Mouse (Mus musculus) spleen, adult 18-20 months (tissue): Measurements from ENCODE around the gene Wdr90.

ENCODE experiments used
- DNase-seq, 2 experiments: peaks; one replicate each; pipeline ENCODE4 v3.0.0; 2022; ENCODE audit warnings: mixed read lengths in 2 of 2

Gene Wdr90

GRCm38 (mm10) chr17:25860832-25861703, at the start of gene Wdr90:
Wdr90 (minus strand) TSS chr17:25861501.
- peak; percentile 80 to 83 for DNase-seq

GRCm38 (mm10) chr17:25907640-25908039, 46.3 kb upstream of the Wdr90 start:
- no peak for DNase-seq

GRCm38 (mm10) chr17:25903061-25903460, 41.8 kb upstream of the Wdr90 start:
- DNase-seq, result peak in 1 of 2 experiments; percentile 33

GRCm38 (mm10) chr17:25900193-25900592, 38.9 kb upstream of the Wdr90 start:
- DNase-seq, result no peak

GRCm38 (mm10) chr17:25895891-25896290, 34.6 kb upstream of the Wdr90 start:
- no peak for DNase-seq

GRCm38 (mm10) chr17:25895415-25895814, 34.1 kb upstream of the Wdr90 start:
- no peak for DNase-seq

GRCm38 (mm10) chr17:25893975-25894617, 32.8 kb upstream of the Wdr90 start:
- DNase-seq, result peak; percentile 51 to 66

- no peak for DNase-seq
Observed at GRCm38 (mm10) chr17:25888837-25889236, 27.5 kb upstream of the Wdr90 start.

GRCm38 (mm10) chr17:25887467-25887866, 26.2 kb upstream of the Wdr90 start:
- DNase-seq, result no peak

GRCm38 (mm10) chr17:25886806-25887205, 25.5 kb upstream of the Wdr90 start:
- no peak for DNase-seq

- no peak for DNase-seq
Observed at GRCm38 (mm10) chr17:25885636-25886035, 24.3 kb upstream of the Wdr90 start.

GRCm38 (mm10) chr17:25883824-25884223, 22.5 kb upstream of the Wdr90 start:
- no peak for DNase-seq

GRCm38 (mm10) chr17:25883268-25883667, 22.0 kb upstream of the Wdr90 start:
- no peak for DNase-seq

GRCm38 (mm10) chr17:25882306-25882705, 21.0 kb upstream of the Wdr90 start:
- no peak for DNase-seq

- no peak for DNase-seq
Observed at GRCm38 (mm10) chr17:25881691-25882090, 20.4 kb upstream of the Wdr90 start.

GRCm38 (mm10) chr17:25880913-25881641, 19.8 kb upstream of the Wdr90 start:
- DNase-seq, result no peak

- no peak for DNase-seq
Observed at GRCm38 (mm10) chr17:25880196-25880910, 19.1 kb upstream of the Wdr90 start, which contains the start of gene Wfikkn1. Wfikkn1 (minus strand) TSS chr17:25880858.

- DNase-seq, result no peak
Observed at GRCm38 (mm10) chr17:25879750-25880149, 18.4 kb upstream of the Wdr90 start.

GRCm38 (mm10) chr17:25879261-25879660, 18.0 kb upstream of the Wdr90 start:
- peak in 1 of 2 experiments; percentile 24 for DNase-seq

- DNase-seq, result no peak
Observed at GRCm38 (mm10) chr17:25878611-25879180, 17.4 kb upstream of the Wdr90 start.

- DNase-seq, result no peak
Observed at GRCm38 (mm10) chr17:25877741-25878610, 16.7 kb upstream of the Wdr90 start.
